Mouse (Mus musculus) ES-Bruce4 (cell line): Measurements from ENCODE around the gene Grb7.

Experiments
- CTCF ChIP-seq: IDR thresholded peaks from one replicate; pipeline ENCODE4 v1.8.1; 2011; ENCODE audit warnings: low read depth, low read length
- EP300 ChIP-seq: IDR thresholded peaks from 2 replicates; pipeline ENCODE4 v1.6.1; 2011; ENCODE audit warnings: low read depth, low read length; ENCODE audit not compliant: insufficient read depth
- POLR2A ChIP-seq: IDR thresholded peaks from one replicate; pipeline ENCODE4 v1.8.1; 2011; ENCODE audit warnings: low read length; ENCODE audit not compliant: insufficient read depth

DNA sequence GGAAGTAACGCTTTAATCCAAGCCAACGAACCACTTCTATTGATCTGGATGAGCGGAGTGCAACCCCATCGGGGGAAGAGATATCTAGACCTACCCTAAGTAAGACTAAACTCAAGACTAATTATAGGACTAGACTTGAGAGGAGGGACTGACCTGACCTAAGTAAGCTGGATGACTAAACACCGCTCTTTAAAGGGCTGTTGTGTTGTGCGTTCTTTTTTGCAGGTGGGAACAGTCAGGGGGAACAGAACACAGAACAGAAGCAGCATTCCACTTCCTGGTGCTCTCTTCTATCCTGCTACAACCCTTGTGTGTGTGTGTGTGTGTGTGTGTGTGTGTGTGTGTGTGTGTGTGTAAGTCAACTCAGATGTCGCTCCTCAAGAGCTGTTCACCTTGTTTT lies 45.4 kb downstream of the Grb7 start:
- TF ChIP-seq CTCF: no peak
- TF ChIP-seq EP300: no peak
- no peak for TF ChIP-seq POLR2A
